Mouse (Mus musculus) adrenal gland, postnatal 36 days (tissue): Measurements from ENCODE around the gene Sfpq. TPM values are rescaled to one million over a fixed set of nuclear protein-coding genes. Genes with fewer than 3 reads are reported as not detected.
A peak's percentile ranks its signal among the peaks of the same experiment; 100 is the strongest.
"Not testable (repeated sequence)": the region's sequence is repeated elsewhere in the genome, so short reads cannot be mapped to it uniquely, and the experiment has no call there.

Source experiments
- DNase-seq, 2 experiments: peaks; one replicate each; pipeline ENCODE4 v3.0.0; 2021; ENCODE audit warnings: mixed read lengths in 1 of 2
- long read RNA-seq, 2 experiments: library from polyadenylated mRNA; stranded (forward); transcript quantifications; one replicate each; pipeline ENCODE4 v2.0.0; 2021; ENCODE audit warnings: borderline sequencing depth in 2 of 2
- total RNA-seq, 2 experiments: library from RNA; stranded (reverse); gene quantifications; 2 replicates each; pipeline ENCODE4 v1.2.3; 2021

The Sfpq gene
- 100 to 1,000 TPM; 145 to 225 TPM for total RNA-seq
- long read RNA-seq, experiment 1, transcript Sfpq-201 (10 exons, 3,465 nt), result major isoform, 63 of 93 reads
- long read RNA-seq, experiment 1, partial matches to known transcripts, result 23 of 93 reads
- long read RNA-seq, experiment 1, other reads (novel, unspliced or antisense), result 7 of 93 reads
- long read RNA-seq, experiment 2, transcript Sfpq-201 (10 exons, 3,465 nt), result major isoform, 9 of 24 reads
- long read RNA-seq, experiment 2, partial matches to known transcripts, result 3 of 24 reads
- long read RNA-seq, experiment 2, other reads (novel, unspliced or antisense), result 12 of 24 reads

DNA sequence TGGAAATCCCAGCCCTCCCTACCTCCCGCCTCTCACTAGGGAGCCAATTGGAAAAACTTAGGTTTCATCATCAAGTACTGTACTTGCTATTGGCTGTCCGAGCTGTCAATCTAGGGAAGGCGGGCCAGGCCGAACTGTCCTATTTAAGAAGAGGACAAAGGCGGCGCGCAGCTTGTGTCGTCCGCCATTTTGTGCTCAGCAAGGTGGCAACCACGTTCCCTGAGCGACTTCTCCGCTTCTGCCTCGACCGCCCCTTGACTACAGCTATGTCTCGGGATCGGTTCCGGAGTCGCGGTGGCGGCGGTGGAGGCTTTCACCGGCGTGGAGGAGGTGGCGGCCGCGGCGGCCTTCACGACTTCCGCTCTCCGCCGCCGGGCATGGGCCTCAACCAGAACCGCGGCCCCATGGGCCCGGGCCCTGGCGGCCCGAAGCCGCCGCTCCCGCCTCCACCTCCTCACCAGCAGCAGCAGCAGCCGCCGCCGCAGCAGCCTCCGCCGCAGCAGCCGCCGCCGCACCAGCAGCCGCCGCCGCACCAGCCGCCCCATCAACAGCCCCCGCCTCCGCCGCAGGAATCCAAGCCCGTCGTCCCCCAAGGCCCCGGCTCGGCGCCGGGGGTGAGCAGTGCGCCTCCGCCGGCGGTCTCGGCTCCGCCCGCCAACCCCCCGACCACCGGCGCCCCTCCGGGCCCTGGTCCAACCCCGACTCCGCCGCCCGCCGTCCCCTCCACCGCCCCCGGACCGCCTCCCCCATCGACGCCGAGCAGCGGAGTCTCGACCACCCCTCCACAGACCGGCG lies at the start of gene Sfpq:
Sfpq (plus strand) TSS at position 174 of the 795 bp plus-strand sequence.
- peak; percentile 95 for DNase-seq

DNA sequence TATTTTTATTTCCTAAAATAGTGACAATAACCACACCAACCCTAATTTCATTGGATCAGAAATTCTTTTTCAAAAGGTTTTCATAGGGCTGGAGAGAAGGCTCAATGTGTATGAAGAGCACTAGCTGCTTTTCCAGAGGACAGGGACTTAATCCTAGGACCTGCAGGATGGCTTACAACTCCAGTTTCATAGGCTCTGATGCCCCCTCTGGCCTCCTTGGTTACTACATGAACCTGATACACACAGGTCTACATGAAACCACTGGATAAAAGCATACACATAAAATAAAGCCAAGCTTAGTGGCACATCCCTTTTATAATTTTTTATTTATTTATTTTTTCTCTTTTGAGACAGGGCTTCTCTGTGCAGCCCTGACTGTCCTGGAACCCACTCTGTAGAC lies 43.7 kb upstream of the Sfpq start:
- DNase-seq, result peak; percentile 46 to 58

GRCm38 (mm10) chr4:126978706-126979105 lies 42.4 kb upstream of the Sfpq start:
- DNase-seq, result no peak

- peak; percentile 34 to 37 for DNase-seq
These were observed 37.8 kb upstream of the Sfpq start for GRCm38 (mm10) chr4:126983321-126983720.

- DNase-seq, result peak; percentile 51 to 54
These were observed 37.2 kb upstream of the Sfpq start for GRCm38 (mm10) chr4:126983736-126984525.

DNA sequence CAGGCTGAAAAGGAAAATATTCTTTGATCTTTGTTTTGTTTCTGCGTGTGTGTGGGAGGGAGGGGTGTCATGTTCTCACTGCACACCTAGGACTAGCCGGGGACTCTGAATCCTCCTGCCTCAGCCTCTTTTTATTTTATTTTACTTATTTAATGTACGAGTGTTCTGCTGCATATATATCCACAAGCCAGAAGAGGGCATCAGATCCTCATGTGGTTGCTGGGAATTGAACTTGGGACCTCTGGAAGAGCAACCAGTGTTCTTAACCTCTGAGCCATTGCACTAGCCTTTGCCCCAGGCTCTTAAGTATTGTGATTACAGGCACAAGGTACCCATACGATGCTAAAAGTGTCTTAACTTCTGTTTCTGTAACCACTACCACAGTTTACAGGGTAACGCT lies 34.4 kb upstream of the Sfpq start:
- DNase-seq, result no peak

DNA sequence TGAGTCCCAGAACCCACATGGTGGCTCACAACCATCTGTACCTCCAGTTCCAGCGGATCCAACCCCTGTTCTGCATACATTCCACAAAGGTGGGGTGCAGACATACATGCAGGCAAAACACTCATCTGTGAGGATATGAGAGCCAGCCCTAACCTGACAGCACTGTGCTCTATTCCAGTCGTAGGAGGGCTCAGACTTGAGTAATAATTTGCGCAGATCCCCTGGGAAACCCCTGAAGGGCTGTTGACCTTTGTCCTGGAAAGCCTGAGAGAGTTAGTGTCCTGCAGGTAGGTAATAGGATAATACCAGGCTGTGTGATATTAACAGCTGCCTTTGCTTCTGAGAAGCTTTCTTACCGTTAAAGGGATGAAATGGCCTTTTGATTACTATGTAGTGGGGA lies 32.6 kb upstream of the Sfpq start:
- DNase-seq, result no peak

DNA sequence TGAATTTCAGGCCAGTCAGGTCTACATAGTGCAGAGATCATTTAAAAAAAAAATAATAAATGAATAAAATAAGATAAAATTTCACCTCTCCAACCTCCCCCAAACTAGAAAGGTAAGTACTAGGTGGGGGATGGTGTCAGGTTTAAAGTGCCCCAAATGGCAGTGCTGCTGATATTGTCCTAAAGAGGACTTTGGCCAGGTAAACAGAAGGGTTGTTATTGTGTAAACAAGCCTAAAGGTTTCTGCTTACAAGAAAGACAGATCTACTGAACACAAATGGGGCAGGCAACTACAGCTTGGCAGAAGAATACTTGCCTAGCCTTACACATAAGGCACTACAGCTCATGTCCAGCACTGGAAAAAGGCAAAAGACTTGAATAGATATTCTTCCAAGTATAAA lies 30.6 kb upstream of the Sfpq start:
- no peak for DNase-seq

- DNase-seq, result peak in 1 of 2 experiments; percentile 39
These were observed 28.8 kb upstream of the Sfpq start for GRCm38 (mm10) chr4:126992356-126992755.

DNA sequence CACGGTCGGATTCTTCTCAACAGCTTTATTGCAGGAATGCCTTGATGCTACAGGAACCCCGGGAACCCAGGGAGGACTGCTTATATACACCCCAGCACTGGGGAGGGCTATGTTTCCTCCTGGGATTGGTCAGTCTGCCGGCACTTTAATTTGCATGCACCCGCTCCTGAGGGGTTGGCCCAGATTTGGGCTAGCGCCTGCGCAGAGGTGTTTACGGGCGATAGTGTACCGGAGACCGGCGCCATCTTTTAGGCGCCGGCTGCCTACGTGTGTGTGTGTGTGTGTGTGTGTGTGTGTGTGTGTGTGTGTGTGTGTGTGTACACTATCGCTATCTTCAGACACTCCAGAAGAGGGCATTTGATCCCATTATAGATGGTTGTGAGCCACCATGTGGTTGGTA lies 21.8 kb upstream of the Sfpq start:
- not testable (repeated sequence) for DNase-seq

DNA sequence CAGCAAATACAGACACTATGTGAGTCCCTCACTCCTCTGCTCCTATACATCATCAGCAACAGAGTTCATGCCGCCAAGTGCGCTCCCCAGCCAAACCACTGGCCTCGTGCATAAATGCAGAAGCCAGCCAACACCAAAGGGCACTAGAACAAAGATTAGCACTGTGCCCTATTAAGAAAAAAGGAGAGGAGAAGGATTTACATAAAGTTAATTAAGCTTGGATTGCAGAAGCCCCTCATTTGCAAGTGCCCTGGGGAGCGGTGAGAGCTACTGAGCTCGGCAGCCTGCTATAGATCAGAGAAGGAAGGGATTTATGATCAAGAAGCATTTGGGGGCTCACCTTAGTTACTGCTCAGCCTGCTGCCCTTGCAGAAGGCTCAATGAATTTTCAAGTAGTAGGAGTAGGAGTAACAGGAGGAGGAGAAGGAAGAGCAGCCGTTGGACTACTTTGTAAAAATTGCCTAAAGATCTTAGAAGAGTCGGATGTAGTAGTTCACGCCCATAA lies 20.5 kb upstream of the Sfpq start:
- DNase-seq, result no peak

- no peak for DNase-seq
These were observed 16.7 kb upstream of the Sfpq start for GRCm38 (mm10) chr4:127004384-127004783.

DNA sequence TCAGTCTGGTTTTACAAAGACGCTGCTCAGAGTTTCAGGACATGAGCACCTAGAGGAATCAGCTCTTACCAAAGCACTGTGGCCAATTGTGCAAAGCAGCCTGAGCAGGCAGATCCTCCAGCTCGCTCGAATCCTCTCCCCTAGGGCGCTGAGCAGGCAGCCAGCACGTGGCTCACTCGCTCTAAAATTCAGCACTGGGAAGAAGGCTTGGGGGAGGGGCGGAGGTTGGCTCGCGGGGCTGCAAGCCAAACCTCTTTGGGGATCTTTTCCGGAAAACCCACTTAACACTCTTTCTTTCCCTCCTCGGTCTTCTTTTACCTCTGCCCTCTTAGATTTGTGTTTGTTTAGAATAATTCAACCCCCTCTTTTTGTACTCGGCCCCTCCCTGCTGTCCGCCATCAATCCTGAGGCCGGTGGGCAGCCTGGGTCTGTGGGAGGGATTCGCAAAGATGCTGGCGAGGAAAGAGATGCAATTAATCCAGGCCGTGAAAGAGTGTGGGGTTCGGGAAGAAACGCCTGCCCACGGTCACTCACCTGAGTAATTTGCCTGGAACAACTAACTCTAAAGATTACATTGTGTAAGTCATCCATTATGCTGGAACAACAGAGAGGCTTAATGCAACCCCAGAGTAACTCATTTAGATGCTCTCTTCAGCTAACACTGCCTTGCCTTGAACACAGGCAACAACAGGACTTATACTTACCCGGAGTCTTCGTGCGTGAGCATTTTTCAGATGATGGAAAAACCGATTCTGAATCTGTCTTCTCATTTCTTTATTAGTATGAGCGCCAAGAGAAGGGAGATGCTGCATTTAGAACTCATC lies 15.8 kb upstream of the Sfpq start:
- DNase-seq, result peak; percentile 57 to 80

- peak; percentile 83 to 86 for DNase-seq
These were observed 5.7 kb upstream of the Sfpq start for GRCm38 (mm10) chr4:127015294-127015993.

- no peak for DNase-seq
These were observed 4.8 kb upstream of the Sfpq start for GRCm38 (mm10) chr4:127016366-127016765.

DNA sequence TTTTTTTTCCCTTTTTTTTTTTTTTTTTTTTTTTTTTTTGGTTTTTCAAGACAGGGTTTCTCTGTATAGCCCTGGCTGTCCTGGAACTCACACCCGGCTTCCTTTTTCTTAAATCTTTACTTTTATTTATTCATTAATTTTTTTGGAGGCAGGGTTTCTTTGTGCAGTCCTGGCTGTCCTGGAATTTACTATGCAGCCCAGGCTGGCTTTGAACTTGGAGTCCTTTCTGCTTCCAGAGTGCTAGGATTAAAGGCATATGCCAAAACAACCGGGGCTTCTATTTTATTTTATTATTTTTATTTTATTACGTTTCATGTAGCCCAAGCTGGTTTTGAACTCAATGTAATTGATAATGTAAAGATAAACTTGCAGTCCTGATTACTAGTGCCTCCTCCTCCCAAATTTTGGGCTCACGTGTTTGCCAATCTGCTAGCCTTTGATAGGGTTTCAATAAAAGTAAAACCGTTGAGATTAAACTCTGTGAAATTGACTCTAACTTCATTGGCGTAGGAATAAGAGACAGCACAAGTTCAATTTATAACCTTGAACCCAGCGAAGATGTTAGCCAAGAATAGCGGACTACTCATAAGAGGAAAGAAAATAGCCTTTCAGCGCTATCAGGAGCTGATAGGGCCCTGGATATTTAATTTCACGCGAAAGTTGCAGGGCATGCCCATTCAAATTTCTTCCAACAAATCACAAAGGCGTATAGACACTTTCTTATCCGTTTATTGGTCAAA lies 543 bp upstream of the Sfpq start:
- DNase-seq, result no peak

DNA sequence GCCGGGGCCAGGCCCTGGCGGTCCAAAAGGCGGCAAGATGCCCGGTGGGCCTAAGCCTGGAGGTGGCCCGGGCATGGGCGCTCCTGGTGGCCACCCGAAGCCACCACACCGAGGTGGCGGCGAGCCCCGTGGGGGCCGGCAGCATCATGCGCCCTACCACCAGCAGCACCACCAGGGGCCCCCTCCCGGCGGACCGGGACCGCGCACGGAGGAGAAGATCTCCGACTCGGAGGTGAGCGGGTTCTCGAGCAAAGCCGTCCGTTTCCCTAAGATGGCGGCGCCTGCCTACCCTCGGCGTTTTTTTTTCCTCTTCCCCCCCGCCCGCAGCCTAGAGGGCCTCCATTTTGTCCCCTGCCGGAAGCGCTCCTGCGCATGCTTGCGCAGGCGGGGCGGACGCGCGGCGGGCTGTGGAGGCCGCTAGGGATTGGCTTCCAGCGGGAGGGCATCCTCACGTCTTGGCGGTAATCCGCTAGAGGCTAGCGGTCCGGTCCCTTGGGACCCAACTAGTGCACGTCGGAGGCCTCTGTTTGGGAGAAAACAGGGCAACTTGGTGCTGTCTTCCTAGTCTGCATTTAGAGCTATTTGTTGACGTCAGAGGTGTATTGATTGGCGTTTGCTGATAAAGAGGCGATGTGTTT lies 984 bp downstream of the Sfpq start:
- DNase-seq, result peak; percentile 92

- DNase-seq, result no peak
These were observed 2.1 kb downstream of the Sfpq start for GRCm38 (mm10) chr4:127023201-127023600.

GRCm38 (mm10) chr4:127024240-127024639 lies 3.1 kb downstream of the Sfpq start:
- DNase-seq, result no peak

DNA sequence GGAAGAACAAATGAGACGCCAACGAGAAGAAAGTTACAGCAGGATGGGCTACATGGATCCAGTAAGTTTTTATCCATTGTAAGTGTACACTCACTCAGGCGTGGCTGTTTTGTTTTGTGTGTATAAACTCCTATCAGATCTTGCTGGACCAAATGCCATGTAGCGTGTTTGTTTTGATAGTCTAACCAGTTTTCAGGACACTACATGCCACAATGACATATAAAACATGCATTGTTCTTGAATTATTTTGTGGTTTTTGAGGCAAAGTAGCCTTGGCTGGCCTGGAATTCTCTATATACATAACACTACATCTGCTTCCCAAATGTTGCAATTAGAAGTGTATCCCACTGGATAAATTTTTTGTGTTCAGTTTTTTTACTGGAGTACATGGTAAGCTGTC lies 5.7 kb downstream of the Sfpq start:
- no peak for DNase-seq
